Mouse (Mus musculus) hindbrain, embryonic 16.5 days (tissue): ENCODE results near the gene Ppp1r12b. TPM values are rescaled to one million over a fixed set of nuclear protein-coding genes. Genes with fewer than 3 reads are reported as not detected.
A peak's percentile ranks its signal among the peaks of the same experiment; 100 is the strongest.

Source experiments
- ATAC-seq: fragments of 200-750 bp; cut with Nextera tagmentation; 2 replicates; pipeline ENCODE4 v1.8.0; 2017; ENCODE audit warnings: moderate TSS enrichment, moderate library complexity
- H3K27ac ChIP-seq: fragments of 300-500 bp; sonication (generic); 2 replicates; pipeline ENCODE4 v1.5.1; 2014; ENCODE audit warnings: low read depth, mild to moderate bottlenecking, control low read depth, low read length, moderate library complexity
- H3K27me3 ChIP-seq: fragments of 300-500 bp; sonication (generic); replicated peaks from 2 replicates; pipeline ENCODE4 v1.6.1; 2014; ENCODE audit warnings: low read length; ENCODE audit not compliant: control insufficient read depth, insufficient read depth
- H3K36me3 ChIP-seq: fragments of 300-500 bp; sonication (generic); 2 replicates; pipeline ENCODE4 v1.6.1; 2014; ENCODE audit warnings: mild to moderate bottlenecking, low read length, moderate library complexity, mixed read lengths; ENCODE audit not compliant: control insufficient read depth, insufficient read depth
- H3K4me1 ChIP-seq: fragments of 300-500 bp; sonication (generic); 2 replicates; pipeline ENCODE4 v1.6.1; 2014; ENCODE audit warnings: low read depth, low read length; ENCODE audit not compliant: control insufficient read depth, insufficient read depth
- H3K4me2 ChIP-seq: fragments of 300-500 bp; sonication (generic); 2 replicates; pipeline ENCODE4 v1.6.1; 2014; ENCODE audit warnings: mild to moderate bottlenecking, low read length, control low read depth, moderate library complexity
- H3K4me3 ChIP-seq: fragments of 300-500 bp; sonication (generic); 2 replicates; pipeline ENCODE4 v1.5.1; 2014; ENCODE audit warnings: mild to moderate bottlenecking, low read length, control low read depth, moderate library complexity
- H3K9ac ChIP-seq: fragments of 300-500 bp; sonication (generic); 2 replicates; pipeline ENCODE4 v1.6.1; 2014; ENCODE audit warnings: low read depth, mild to moderate bottlenecking, control low read depth, low read length, moderate library complexity
- H3K9me3 ChIP-seq: fragments of 300-500 bp; sonication (generic); 2 replicates; pipeline ENCODE4 v1.6.1; 2014; ENCODE audit warnings: mild to moderate bottlenecking, low read length, moderate library complexity; ENCODE audit not compliant: control insufficient read depth
- WGBS: fragments of 180-500 bp; shearing (Covaris S2); extraction: QIAGEN DNeasy Blood & Tissue Kit; methylation state at CpG from one replicate; pipeline ENCODE4 v1.1.7; 2014; 5-methylcytosine and 5-hydroxymethylcytosine counted together
- polyA plus RNA-seq: library from polyadenylated mRNA; unstranded; fragments of >200 nt; fragmentation: Nextera tagmentation; extraction: Ambion mirVana; gene quantifications from 2 replicates; pipeline ENCODE4 v1.2.1, GENCODE M21; 2015

Ppp1r12b gene
- polyA plus RNA-seq, 1 experiment from 2014 or later, result 13.4 TPM

DNA sequence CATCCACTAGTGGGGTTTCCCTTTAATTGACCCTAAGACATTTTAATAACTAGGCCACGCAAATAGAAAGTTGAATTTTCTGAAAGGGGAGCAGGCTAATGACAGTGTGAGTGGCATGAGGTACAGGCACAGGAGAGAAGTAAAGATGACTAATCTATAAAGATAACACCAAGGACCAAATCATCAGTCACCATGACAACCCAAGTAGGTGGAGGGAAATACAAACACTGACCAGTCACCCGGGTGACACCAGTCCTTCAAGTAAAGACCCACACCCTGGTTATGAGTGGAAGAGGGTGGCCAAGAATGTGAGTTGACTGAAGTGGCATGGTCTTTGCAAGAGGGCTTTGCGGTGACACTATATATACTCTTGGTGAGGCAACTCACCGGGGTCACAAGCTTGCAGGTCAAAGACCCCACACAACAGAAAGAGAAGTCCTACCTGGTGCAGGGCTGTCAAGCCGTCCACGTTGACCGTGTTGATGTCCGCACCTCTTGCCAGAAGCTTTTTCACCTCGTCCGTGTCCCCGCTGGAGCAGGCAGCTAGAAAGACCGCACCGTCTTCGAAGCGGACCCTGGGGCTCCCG is 599 bp downstream of the Ppp1r12b start:
- Histone ChIP-seq H3K27me3 (no peaks in the 10 kb centered on the region), H3K27ac (peak overlapping the region; percentile 84), H3K9ac (peak overlapping the region; percentile 73), H3K4me1 (peaks cover 12% of the 10 kb centered on the region), H3K4me2 (peak overlapping the region; percentile 79), H3K4me3 (peak overlapping the region; percentile 55), H3K9me3 (no peaks in the 10 kb centered on the region), H3K36me3 (no peaks in the 10 kb centered on the region)
- ATAC-seq, result no peak; the same call in 1 of the 2 replicates
- WGBS, result 4% methylated on average over 16 of the region's 16 CpGs

DNA sequence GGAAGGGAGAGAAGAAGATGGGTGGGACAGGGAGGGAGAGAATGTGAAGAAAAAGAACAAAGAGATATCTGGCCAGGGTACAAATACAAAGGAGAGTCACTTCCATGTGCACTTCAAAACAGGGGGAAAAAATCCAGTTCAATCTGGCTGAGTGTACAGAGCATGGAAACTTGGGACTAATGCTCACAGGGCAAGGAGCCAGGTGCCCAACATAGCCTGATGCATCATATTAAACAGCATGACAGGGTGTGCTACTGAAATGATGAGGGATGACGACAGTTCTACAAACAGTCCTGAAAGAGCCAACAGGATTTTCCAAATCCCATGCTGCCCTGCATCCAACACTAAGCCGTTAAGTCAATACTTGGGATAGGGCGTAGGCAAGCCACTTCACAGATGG is 5.8 kb downstream of the Ppp1r12b start:
- no peaks in the 10 kb centered on the region for H3K27me3 ChIP-seq
- H3K9me3 ChIP-seq, result no peaks in the 10 kb centered on the region
- H3K4me1 ChIP-seq, result peaks cover 12% of the 10 kb centered on the region
- WGBS, result 74% methylated on average over 3 of the region's 3 CpGs
- H3K27ac ChIP-seq, result no peak overlapping the region
- H3K4me2 ChIP-seq, result no peak overlapping the region
- H3K4me3 ChIP-seq, result no peak overlapping the region
- H3K9ac ChIP-seq, result no peak overlapping the region
- no peaks in the 10 kb centered on the region for H3K36me3 ChIP-seq
- peak; percentile 38; the same call in 1 of the 2 replicates for ATAC-seq

DNA sequence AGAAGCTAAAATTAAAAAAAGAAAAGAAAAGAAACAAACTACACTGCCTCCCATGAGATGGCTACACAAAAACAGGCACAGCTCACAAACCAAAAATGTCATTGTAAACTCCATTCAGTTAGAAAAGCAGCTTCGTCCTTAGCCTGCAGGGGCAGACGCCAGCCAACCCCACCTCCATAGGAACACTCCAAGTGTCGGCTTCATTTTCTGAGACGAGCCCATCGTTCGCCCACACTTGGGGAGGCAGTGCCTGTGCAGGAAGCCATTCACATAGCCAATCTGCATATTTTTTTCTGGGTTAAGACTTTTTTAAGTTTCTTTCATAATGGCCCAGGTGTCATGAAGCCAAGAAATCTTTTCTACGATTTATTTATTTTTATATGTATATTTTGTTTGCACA is 8.2 kb downstream of the Ppp1r12b start:
- 80% methylated on average over 7 of the region's 7 CpGs for WGBS
- ATAC-seq, result no peak
- H3K27me3 ChIP-seq, result no peaks in the 10 kb centered on the region

DNA sequence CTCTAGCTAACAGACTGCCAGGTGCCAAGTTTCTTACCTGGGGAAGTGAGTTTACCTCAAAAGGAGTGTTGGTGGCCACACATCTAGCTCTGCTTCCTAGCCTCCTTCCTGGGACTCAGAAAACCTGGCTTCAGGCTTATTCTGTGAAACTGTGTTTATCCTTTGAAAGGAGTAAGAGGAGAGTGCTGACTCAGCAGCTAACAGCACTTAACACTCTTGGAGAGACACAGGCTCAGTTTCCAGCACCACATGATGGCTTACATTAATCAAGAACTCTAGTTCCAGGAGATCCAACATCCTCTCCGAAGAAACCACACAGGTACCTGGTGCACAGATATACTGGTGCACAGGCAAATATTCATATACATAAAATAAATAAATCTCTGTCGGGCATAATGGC is 12.8 kb downstream of the Ppp1r12b start:
- Histone ChIP-seq H3K9me3 (no peaks in the 10 kb centered on the region), H3K4me3 (no peak overlapping the region), H3K4me2 (no peak overlapping the region), H3K9ac (no peak overlapping the region), H3K27ac (no peak overlapping the region), H3K36me3 (no peaks in the 10 kb centered on the region), H3K4me1 (no peaks in the 10 kb centered on the region), H3K27me3 (no peaks in the 10 kb centered on the region)
- ATAC-seq, result no peak
- WGBS, result 91% methylated on average over 2 of the region's 2 CpGs

More for the DNA sequence above, 8.2 kb downstream of the Ppp1r12b start:
- no peaks in the 10 kb centered on the region for H3K4me1 ChIP-seq
- no peak overlapping the region for H3K9ac ChIP-seq
- H3K9me3 ChIP-seq, result no peaks in the 10 kb centered on the region
- no peaks in the 10 kb centered on the region for H3K36me3 ChIP-seq
- H3K4me2 ChIP-seq, result no peak overlapping the region
- no peak overlapping the region for H3K27ac ChIP-seq
- no peak overlapping the region for H3K4me3 ChIP-seq

DNA sequence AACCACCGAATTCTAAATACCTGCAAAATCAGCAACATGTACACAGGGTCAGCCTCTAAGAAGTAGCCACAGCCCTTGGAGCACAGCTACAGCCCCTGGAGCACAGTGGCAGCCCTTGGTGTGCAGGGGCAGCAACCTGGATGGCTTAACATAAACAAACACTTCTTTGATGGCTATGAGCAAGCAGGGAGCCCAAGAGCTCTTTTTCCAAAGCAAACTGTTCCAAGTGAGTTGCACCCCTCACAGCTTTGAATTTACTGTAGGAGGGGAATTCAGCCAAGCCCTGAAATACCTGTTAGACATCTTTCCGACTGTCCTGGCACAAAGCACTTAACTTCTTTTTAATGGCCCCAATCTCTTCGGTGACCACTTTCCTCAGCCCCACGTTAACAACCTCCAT is 14.9 kb downstream of the Ppp1r12b start:
- no peak overlapping the region for H3K27ac ChIP-seq
- 67% methylated on average over 4 of the region's 4 CpGs for WGBS
- no peaks in the 10 kb centered on the region for H3K36me3 ChIP-seq
- ATAC-seq, result no peak
- H3K4me2 ChIP-seq, result no peak overlapping the region
- no peak overlapping the region for H3K4me3 ChIP-seq
- no peak overlapping the region for H3K9ac ChIP-seq
- H3K27me3 ChIP-seq, result no peaks in the 10 kb centered on the region
- no peaks in the 10 kb centered on the region for H3K4me1 ChIP-seq
- no peaks in the 10 kb centered on the region for H3K9me3 ChIP-seq

DNA sequence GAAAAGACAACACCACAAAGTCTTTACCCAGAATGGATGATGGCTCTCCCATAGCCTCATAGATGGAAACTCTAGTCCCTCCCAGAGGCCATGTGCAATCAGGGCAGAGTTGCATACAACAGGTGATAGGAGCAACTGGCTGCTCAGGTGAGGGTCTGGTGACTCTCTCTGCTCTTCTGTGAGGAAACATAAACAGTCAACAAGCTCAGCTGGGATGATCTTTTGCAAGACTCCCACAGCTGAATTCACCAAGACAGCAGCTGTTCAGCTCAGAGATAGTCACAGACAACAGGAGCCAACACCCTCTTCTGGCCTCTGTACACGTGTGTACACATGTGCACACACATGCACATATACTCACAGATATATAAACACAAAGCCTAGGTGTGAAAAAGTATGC is 17.5 kb downstream of the Ppp1r12b start:
- ATAC-seq, result no peak
- Histone ChIP-seq H3K9ac (no peak overlapping the region), H3K9me3 (no peaks in the 10 kb centered on the region), H3K4me3 (no peak overlapping the region), H3K27ac (no peak overlapping the region), H3K4me1 (no peaks in the 10 kb centered on the region), H3K36me3 (no peaks in the 10 kb centered on the region), H3K27me3 (no peaks in the 10 kb centered on the region), H3K4me2 (no peak overlapping the region)
- WGBS, result 93% methylated on average over 1 of the region's 1 CpGs

DNA sequence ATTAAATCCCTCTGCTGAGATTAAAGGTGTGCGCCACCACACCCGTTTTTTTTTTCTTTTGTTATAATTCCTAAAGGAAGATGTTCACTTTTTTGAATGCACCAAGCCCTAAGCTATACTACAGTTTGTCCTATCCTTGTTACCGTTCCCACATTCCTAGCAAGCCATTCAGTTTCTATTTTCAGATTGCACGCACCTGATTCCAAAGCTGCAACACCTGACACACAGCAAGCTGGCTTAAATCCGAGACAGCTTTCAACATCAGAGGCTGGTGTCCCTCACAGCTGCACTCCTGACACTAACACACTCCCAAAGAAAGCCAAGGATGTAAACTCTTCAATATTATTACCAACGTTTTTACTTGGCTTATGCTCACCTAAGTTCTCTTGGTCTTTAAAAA is 19.4 kb downstream of the Ppp1r12b start:
- Histone ChIP-seq H3K36me3 (no peaks in the 10 kb centered on the region), H3K27ac (no peak overlapping the region), H3K9me3 (no peaks in the 10 kb centered on the region), H3K9ac (no peak overlapping the region), H3K4me2 (no peak overlapping the region), H3K4me1 (no peaks in the 10 kb centered on the region), H3K4me3 (no peak overlapping the region), H3K27me3 (no peaks in the 10 kb centered on the region)
- no peak for ATAC-seq
- WGBS, result 89% methylated on average over 6 of the region's 6 CpGs

DNA sequence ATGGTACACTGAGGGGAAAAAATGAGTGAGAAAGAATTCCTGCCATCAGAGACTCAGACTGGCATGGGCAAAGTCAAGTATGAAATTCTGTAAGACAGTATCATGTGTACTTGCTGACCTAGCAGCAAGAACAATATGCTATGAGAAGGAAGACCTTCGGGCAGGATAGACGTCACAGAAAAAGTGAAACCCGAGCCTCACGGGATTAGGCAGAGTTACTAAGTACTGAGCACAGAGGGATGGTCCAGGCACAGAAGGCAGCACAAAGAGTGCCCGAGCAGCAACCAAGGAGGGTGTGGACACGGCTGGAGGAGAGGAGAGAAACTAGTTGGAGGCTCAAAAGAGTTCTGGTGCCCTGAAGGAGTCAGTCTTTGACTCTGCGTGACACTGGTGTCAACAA is 23.3 kb downstream of the Ppp1r12b start:
- no peak for ATAC-seq
- WGBS, result 57% methylated on average over 7 of the region's 7 CpGs

DNA sequence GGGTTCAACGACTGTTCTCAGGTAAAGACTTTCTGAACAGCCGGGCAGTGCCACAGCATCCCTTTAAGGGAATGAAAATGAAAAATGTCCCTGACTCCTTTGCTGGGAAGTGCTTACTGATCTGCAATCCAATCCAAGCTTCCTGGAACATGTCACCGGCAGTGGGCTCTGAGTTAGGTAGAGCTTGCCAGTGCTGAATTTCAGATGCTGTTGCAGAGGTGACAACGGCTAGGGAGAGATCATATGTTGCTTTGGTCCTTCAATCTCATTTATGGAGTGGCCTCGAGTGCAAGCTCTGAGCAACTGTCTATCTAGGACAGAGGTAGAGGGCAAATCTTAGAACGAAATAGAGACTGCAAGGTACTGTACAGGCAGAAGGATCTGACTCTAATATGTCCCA is 36.7 kb downstream of the Ppp1r12b start:
- Histone ChIP-seq H3K27me3 (no peaks in the 10 kb centered on the region), H3K9ac (no peak overlapping the region), H3K36me3 (no peaks in the 10 kb centered on the region), H3K9me3 (no peaks in the 10 kb centered on the region), H3K4me1 (no peaks in the 10 kb centered on the region), H3K4me2 (no peak overlapping the region), H3K4me3 (no peak overlapping the region), H3K27ac (no peak overlapping the region)
- ATAC-seq, result no peak
- 90% methylated on average over 6 of the region's 6 CpGs for WGBS

More for the DNA sequence above, 23.3 kb downstream of the Ppp1r12b start:
- no peak overlapping the region for H3K4me3 ChIP-seq
- H3K9ac ChIP-seq, result no peak overlapping the region
- H3K4me1 ChIP-seq, result no peaks in the 10 kb centered on the region
- H3K36me3 ChIP-seq, result no peaks in the 10 kb centered on the region
- no peak overlapping the region for H3K27ac ChIP-seq
- no peak overlapping the region for H3K4me2 ChIP-seq
- no peaks in the 10 kb centered on the region for H3K27me3 ChIP-seq
- no peaks in the 10 kb centered on the region for H3K9me3 ChIP-seq

DNA sequence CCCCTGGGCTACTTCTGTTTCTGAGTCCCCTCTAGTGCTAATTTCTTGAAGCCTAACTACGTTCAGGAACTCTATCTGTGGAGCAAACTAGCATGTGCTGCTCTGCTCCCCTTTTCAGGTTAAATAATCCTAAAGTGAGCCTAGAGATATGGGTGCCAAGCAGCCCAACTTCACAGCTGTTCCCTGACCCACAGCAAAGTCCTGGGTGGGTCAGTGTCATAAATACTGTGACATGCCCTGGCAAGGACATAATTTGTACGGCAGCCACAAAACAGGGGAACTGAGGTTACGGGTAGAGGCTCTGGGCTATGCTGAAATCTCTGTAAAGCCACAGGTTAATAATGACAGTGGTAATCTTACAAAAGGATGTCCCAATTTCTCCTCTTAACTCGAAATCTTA is 40.3 kb downstream of the Ppp1r12b start:
- Histone ChIP-seq H3K4me2 (no peak overlapping the region), H3K4me3 (no peak overlapping the region), H3K27ac (no peak overlapping the region), H3K36me3 (no peaks in the 10 kb centered on the region), H3K9me3 (no peaks in the 10 kb centered on the region), H3K27me3 (no peaks in the 10 kb centered on the region), H3K9ac (no peak overlapping the region), H3K4me1 (no peaks in the 10 kb centered on the region)
- WGBS, result 84% methylated on average over 4 of the region's 4 CpGs
- ATAC-seq, result no peak
